Mouse (Mus musculus) lung, postnatal 4 days (tissue): ENCODE data around the gene Cobll1.

Experiments used
- DNase-seq, 2 experiments: peaks; one replicate each; pipeline ENCODE4 v3.0.0; 2021

Cobll1 gene

DNA sequence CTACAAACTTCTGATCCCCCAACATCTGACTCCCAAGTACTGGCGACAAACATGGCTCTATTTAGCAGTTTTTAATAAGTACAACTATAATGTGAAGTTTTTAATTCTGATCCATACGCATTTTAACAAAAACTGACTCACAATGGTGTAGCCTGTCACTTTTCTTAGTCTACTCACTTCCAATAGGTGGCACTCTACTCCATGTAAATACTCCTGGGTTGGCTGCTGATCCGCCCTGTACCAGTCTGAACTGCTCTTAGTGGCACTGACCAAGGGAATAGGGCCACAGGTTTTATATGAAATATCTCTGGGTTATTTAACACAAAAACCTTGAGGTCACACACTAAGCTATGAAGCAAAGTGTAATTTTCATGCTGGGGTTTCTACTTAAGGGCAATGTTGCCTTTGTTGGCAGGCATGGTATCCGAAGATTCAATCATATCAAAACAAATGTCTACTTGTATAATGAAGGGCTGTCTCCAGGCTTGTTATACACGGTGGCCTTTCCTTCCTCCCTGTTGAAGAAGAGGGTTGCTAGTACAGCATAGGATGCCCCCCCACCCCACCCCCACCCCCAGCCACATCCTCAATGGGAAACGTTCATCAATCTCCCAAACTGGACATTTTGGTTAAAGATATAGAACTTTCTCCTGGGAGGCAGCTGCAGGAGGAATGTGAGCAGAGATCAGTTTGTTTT lies 93.6 kb downstream of the Cobll1 start:
- peak in 1 of 2 experiments; percentile 36 for DNase-seq

DNA sequence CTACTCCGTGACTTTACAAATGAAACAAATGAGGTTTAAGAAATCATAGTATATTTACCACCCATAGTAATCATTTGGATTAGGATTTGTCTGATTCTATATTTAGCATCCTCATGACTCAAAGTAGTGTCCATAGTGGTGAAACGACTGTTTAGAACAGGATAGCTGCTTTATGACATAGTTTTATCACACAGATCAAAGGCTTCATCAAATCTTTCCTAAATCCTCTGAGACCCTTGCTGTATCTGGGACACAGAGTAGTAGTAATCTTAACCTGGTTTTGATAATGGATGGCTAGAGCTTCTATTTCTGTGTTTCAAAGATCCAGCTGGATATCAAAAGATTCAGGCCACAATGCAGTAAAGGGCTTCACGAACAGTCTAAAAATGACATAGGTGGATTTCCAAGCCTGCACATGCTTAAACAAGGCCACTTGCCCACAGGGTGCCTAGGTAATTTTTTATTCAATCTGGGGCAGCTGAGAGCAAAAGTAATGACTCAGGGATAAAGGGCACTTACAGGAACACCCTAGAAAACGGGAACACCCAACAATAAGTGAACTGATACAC lies 98.0 kb downstream of the Cobll1 start:
- DNase-seq = no peak

DNA sequence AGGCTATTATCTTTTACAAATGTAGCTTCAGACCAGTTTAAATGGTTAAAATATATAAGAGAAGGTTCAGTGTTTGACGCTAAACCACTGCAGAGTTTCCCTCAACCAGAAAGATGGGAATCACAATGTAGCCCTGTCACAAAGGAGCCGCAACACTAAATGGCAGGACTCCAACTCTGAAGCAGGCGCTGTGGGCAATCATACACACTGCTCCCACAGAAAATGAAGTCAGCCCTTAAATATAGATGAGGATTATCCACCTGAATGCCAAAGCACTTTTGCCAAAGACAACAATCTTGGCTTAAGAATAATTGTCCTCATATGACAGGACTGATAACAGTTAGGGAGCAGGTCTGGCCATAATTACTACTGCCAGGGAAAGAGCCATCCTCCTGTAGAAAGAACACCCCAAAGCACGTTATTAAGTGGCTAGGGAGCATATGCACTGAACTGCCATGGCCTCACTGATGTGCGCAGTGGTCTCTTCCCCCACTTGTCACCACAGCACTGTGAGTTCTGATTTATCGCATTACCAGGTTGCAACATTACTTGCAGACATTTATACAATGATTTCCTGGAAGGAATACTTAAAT lies 98.8 kb downstream of the Cobll1 start:
- DNase-seq = no peak

DNA sequence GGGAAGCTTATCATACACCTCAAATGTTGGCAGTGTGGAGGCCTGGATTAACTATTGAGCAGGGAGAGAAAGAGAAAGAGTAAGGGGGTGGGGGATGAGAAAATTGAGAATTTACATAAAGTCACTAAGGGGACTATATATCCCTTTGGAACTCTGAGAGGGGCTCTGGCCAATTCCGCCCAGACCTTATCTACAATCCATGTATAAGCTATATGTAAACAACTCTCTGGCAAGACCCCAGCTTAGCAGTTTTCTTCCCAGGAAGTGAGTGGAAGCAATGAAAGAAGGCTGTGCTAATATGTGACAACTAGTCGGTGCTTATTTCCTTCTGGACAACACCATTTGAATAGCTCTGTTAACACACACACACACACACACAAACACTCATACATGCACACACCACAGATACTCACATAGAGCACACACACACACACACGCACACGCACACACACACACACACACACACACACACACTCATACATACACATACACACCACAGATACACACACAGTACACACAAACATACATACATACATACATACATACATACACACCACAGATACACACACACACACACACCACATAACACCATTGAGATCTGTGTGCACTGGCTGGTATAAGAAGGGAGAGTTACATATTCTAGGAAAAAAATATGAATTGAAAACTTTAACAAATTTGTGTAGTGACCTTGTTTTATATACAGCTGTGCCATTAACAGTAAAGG lies 99.4 kb downstream of the Cobll1 start:
- DNase-seq = no peak

DNA sequence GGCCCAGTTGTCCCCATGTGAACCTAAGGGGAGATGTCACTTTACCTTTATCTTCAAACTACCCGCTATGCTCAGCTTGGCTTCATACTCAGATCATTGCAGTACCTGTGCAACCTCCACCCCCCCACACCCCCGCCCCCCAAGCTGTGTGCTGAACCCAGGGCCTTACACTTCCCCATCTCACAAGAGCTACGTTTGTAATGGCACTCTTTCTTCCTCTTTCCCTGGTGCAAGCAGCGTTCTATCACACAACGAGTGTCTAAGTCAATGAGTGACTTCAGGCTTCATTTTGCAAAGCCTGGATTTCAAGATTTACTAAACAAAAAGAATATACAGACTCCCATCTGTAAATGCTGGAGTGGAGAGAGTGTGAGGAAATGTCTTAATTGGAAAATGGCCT lies 100.2 kb downstream of the Cobll1 start:
- no peak for DNase-seq

DNA sequence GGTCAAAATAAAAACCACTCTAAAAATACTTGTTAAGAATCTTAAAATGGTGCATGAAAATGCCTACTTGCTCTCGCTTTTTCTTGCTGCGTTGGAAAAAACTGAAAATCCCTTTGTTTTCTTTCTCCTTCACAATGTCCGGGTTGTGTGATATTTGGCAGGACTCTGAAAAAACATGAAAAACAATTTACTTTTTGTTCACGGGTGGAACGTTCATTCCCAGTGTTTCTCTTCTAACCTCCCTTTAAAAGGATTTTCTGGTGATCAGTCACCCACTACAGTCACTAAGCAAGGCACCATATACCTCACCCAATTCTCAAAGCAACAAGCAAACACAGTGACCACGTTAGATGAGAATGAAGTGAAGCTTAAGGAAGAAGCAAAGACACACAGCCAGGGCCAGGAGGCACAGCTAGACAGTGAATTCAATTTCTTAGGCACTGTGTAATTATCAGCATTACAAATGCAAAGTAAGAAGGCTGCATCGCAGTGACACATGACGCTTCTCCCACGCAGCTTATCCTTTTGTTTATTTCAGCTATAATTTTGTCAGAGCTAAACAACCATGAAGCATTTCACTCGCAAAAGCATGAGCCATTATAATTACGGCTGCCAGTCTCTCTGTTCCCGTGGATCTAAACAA lies 112.9 kb downstream of the Cobll1 start:
- DNase-seq = no peak

DNA sequence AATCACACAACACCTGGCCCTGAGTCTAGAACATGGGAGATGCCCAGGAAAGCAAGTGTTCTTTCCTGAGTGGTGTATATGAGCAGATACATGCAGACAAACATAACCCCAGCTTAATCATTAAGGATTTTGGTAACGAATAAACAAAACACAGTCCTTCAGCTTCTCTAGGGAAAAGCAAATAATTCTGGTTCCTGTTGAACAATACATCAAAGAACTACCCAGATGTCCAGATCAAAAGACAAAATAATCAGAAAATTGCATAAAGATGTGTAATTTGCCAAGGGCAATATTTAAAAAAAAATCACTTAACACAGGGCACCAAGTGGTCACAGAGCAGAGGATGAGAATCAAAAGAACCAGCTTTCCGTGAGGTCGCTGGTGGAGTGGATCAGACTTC lies 115.5 kb downstream of the Cobll1 start:
- DNase-seq = no peak

DNA sequence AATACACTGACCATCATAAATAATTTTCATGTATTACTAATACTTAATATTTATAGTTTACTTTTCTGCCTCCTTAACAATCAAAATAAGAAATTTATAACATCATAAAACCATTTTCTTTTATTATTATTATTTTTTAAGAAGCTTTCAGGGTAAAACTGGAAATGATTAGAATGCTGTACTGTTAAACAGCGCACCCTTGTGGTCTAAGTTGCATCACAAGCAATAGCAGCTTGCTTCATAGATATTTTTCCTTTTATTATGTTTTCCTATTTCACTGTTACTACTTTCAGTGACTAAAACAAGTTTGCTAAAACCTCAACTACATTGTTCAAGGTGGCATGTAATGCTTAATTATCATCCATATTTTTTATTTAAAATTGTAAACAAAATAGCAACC lies 117.8 kb downstream of the Cobll1 start:
- DNase-seq = peak in 1 of 2 experiments; percentile 58

DNA sequence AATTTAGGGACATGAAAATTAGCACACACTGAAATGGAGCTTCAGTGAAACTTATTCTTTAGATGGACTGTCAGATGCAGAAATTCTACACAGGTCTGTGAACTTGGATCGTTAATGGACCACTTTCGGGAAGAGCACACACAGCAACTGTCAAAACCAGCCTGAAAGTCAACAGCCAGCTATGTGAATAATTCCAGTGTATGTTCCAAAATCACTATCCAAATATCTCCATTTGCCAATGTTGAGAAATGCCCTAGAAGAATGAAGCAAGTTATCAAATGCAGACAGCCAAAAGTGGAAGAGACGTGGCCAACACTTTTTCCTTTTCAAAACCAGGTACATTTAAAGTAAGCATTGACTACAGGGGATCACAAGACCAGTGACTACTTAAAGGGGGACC lies 118.2 kb downstream of the Cobll1 start:
- no peak for DNase-seq

DNA sequence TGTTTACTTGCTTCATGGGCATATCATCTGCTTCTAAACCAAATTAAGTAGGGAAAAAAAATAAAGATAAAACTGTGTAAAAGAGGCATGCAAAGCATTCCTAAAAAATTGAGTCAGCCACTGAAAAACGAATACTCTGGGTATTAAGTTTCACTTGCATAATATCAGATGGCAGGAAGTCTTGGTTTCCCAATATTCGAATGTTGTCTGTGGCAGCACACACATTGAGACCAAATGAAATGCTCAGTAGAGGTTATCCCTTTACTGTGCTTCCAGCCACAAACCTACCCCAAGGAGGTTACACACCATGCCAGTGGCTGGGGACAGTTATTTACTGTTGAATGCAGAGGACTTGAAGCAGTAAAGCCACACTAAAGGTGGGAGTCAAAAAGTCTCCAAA lies 119.1 kb downstream of the Cobll1 start:
- DNase-seq = no peak

DNA sequence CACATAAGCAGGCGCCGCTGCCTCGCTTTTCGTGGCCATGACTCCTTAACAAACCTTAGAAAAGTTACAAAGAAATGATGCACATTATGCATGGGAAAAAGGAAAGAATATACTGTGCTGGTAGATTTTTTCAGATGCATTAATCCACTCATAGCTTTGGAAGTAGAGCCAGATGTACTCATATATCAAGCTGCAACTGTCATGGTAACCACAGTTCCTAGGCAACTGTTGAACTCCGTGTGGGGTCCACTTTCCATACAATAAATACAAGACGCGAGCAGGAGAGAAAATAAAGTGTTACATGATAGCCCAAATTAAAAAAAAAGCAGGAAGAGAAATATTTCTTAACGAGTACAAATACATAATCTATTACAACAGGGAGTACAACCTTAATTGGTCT lies 119.5 kb downstream of the Cobll1 start:
- no peak for DNase-seq

DNA sequence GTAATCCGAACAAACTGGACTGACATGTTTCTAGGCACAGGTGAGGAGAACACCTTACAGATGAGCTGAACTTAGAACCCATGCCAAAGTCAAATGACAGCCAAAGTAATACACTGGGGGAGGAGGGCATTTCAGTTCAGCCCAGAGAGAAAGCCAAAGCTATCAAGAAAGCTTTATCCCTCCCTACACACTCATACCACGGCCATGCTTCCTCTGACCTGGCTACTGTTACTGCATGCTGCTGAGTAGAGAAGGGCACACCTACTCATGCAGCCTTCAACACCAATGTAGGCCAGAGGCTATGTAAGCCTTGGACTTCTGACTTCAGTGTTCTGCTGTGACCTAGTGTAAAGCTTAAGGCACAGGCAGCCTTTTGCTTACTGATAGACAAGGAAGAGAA lies 120.1 kb downstream of the Cobll1 start:
- DNase-seq = no peak

DNA sequence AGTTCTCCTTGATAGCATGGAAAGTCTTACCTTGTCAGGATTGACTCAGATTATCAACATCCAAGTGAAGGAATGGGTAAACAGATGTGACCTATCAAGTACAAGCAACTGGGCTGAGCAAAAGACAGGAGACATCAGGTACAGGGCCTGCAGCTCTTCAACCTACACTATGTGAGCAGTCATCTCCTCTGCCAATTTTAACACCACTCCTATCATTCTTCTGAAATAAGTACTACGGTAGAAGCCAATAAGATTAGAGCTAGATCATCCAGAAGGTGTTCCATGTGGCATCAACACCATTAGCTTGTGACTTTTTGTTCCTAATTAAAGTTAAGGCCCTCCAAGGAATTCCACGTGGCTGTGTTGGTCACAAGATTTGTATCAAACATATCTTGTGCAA lies 121.3 kb downstream of the Cobll1 start:
- no peak for DNase-seq

DNA sequence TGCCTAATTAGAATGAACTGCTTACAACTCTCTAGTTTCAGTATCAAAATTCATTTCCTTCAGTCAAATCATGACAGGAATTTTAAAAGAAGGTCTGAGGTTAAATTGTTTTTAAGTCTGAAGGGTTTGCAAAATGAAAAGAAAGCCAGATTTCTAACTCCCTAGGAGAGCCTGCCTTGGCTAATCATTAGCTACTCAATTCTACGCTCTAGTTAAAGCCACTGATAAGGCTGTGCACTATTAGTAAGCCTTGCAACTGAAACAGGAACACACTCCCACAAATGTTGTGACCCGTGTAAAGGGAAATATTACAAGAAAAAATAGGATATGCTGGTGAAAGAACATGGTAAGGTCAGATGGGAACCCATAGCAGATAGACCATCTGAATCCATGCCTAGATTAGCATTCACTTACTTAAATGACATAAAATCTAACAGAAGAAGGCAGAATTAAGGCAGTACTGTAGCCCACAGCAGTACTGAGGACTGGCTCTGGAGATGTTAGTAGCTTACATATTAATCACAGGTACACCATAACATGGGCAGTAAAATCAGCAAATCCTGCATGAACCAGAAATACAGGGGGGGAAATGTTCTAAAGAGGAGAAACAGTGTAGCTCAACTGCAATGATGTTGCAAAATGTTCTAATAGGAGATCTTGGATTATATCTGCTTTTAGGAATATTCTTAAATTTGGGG lies 122.6 kb downstream of the Cobll1 start:
- no peak for DNase-seq

DNA sequence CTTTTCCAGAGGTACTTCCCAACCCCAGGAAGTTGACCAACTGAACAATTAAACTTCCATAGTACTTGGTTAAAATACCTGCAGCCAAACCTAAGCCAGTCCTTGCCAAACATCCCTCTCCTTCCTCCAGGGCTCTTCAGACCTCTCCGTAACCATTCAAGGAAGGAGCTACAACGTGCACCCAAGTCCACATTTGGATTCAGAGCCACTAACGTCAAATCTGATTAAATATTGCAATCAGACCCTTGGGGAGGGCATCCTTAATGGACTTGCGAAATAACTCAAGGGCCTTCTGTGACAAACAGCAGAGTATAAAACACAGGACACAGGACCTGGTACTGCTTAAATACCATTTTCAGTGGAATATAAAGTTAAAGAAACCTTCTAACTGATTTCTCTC lies 126.0 kb downstream of the Cobll1 start:
- DNase-seq = peak; percentile 22 to 38

DNA sequence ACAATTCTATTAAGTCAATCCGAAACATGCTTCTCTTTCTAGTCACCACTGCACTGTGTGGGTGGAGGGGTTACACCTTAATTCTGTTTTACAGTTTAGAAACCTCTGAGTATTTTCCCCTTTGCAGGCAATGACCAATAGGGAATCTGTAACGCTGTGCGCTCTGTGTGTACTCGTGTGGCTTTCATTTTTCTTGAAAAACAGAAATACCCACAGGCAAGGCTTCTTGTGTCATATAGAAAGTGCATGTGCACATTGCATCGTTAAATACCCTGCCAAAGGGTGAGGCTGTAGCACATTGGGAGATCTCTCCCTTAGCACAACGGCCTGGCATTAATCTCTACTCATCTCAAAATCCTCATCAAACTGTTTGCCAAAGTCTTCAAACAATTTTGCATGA lies 134.6 kb downstream of the Cobll1 start:
- DNase-seq = no peak

DNA sequence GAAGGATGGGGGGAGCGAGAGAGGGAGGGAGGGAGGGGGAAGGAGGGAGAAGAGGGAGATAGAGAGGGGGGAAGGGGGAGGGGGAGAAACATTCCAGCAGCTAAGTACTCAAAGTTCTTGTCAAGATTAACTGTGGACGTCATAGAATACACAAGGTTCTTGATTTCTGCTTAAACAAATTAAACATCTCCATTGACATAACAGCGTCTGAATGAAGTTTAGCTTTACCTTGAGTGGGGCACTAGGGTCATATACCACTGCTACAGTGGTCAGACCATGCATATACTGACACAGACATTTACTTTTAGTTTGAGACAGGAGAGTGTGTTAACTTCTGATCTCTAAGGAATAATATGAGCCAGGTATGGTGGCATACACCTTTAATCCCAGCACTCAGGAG lies 135.4 kb downstream of the Cobll1 start:
- DNase-seq = no peak

DNA sequence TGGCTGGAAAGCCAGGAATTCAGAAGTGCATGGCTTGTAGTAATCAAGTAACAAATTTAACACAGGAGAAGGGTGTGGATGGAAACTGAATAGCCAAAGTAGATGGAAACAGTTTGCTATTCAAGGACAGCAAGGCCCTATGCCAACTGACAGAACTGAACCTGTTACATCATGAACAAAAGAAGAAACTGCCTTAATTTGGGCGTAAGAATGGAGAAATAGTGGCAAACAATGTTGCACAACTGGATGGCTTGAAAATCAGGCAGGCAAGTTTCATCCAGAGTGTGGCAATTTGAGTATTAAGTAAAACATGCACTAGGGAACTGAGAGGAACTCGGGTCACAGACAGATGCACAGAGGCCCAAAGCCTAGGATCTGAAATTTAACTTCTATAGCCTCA lies 137.8 kb downstream of the Cobll1 start:
- DNase-seq = no peak

DNA sequence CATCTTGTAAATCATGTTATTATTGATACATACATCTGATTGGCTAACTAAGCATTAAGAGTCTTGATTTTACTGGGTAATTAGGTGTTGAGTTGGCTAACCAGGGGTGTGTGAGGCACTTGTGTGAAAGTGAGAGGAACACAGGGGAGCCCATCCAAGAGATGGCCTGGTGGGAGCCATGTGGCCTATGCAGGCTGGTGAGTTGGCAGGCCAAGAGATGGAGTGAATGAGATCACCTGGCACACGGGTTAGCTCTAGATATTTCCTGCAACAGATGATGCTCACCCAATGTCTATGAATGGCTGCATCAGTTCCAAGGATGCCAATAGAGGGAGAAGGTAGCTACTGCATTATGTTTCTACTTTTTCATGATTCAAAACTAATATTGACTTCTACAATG lies 139.2 kb downstream of the Cobll1 start:
- DNase-seq = no peak

DNA sequence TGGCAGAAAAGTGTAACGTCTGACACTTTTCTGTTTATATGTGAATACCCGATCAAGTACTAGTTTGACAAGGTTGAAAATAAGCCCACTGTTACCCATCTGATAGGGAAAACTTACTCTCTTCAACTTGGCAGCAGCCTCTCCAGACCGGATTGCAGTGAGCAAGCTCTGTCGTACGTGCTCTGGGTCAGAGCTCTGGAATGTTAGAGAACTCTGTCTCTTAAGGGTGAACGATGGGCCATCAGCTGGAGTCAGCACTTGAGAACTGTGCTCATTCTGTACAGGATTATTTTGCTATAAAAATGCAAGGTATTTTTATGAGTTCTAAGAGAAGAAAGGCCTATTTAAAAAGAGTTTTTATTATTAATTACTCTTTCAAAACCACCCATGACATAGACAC lies 143.6 kb downstream of the Cobll1 start:
- DNase-seq = no peak

DNA sequence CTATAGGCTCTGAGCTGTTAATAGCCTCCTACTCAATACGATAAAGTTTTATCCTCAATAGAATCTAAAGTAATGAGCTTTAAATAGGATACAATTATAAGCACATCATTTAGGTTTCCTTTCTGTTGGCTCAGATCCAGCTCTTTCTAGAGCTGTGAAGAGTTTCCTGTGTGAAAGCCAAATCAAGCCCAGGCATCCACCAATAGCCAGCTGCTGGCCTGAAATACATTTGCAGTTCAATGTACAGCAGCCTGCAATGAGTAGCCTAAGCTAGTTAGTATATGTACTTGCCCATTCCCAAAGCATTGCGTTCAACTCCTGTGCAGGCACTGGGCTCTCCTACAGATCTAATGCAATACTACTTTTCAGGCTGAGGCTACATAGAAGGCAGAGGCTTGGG lies 145.2 kb downstream of the Cobll1 start:
- no peak for DNase-seq

DNA sequence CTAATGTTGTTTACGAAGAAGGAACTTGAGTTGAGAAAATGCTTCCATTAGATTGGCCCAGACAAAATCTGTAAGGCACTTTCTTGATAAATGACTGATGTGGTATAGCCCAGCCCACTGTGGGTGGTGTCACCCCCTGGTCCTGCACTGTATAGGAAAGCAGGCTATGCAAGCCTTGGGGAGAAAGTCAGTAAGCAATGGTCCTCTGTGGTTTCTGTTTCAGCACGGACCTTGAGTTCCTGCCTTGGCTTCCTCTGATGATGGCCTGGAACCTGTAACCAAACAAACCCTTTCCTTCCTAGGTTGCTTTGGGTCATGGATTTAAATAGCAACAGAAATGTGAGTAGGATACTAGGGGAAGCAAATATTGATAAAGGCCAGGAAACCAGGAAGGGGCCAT lies 148.2 kb downstream of the Cobll1 start:
- no peak for DNase-seq

DNA sequence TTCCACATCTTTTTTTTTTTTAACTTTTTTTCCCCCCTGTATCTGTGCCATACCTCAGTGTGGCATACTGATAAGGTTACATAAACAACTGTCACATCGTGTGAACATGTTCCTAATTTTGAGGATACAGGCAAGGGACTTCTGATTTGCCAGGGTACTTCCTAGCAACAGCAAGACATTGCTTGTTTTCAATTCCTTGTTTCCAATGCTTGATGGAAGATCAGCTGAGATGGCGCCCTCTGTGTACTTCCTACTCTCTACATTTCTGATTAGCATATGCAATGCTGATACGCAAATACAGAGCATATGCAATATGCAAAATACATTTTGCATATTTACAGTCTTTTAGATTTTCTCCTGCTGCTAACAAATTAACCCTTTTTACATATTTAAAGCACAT lies 152.0 kb downstream of the Cobll1 start:
- DNase-seq = no peak
